Mouse (Mus musculus) mouse trophoblast stem cell (cell line): ENCODE results near the gene Scube1.

Experiments
- in situ Hi-C, 2 experiments: fragments of 300-500 bp; cut with MseI, MboI; formaldehyde crosslinking; loops; 2 replicates in 1 of 2; 3 replicates in 1 of 2; pipeline ENCODE4 v1.15.1; 2025

Scube1 gene

DNA sequence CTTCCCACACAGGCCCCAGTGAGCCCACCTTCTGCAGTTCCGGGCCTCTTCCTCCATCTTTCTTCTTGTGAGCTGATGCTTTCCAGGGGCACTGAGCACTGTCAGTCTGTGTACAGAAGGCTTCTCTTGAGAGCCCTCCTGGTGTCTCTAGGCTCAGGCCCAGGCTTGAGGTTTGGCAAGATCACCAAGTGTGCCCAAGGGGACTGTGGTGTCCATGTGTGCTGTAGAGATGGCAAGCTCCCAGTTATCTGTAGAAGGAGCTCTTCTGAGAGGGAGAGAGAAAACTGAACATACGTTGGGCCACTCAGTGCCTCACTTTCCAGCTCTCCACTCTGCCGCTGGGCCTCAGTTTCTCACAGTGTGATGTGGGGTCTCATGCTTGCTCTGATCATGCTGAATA is 157.1 kb downstream of the Scube1 start:
- in situ Hi-C loops = no loop called here

- in situ Hi-C loops = no loop called here
These were observed 158.8 kb downstream of the Scube1 start for GRCm38 (mm10) chr15:83566006-83566405.

- in situ Hi-C loops = no loop called here
These were observed 159.4 kb downstream of the Scube1 start for GRCm38 (mm10) chr15:83565434-83565833.

DNA sequence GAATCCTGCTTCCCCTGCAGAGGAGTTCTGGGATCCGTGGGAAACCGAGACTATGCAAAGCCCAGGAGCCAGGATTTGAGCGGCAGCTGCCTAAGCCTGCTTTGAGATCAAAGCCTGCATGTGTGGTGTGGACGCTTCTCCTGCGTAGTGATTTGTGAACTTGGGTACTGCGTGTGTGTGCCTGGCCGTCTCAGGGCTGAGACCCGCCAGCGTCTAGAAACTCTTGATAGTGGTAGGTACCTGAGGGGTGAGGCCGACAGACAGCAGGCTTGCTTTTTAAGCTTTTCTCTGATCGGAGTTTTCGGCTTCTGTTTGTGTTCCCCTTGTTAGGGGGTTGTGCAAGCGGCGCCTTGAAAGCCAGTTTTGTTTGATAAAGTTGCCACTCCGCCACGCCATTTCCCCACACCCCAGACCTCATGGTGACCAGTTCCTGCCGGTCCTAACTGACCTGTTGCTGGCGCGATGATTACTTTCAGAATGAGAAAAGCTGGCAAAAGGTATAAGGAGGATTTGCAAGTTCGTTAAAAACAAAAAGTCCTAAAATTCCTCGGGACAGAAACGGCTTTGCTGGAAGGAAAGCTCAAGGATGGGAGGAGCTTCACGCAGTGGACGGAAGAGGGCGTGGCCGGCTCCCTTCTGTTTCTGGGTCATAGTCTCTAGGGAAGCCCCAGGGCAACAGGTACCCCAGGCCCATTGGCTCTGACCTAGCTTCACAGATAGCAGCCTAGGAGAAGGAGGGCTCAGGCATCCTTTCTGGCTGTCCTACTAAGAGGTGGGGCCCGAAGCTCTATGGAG is 160.8 kb downstream of the Scube1 start:
- in situ Hi-C loops = no loop called here

GRCm38 (mm10) chr15:83563327-83563856 is 161.4 kb downstream of the Scube1 start, which contains the start of the genes Tspo and Mcat:
Tspo (plus strand) TSS chr15:83563592.
Mcat (minus strand) TSS chr15:83563787.
- in situ Hi-C loops = no loop called here

GRCm38 (mm10) chr15:83562626-83563270 is 162.1 kb downstream of the Scube1 start:
- in situ Hi-C loops = no loop called here

GRCm38 (mm10) chr15:83560941-83561477 is 163.8 kb downstream of the Scube1 start:
- in situ Hi-C loops = no loop called here

GRCm38 (mm10) chr15:83555161-83555974 is 169.5 kb downstream of the Scube1 start:
- in situ Hi-C loops = no loop called here
